Mouse (Mus musculus): ENCODE results near the gene Dhrs7. TPM values are rescaled to one million over a fixed set of nuclear protein-coding genes. Genes with fewer than 3 reads are reported as not detected.

Dhrs7 gene
- polyA plus RNA-seq, 1 experiment, result 111 TPM

DNA sequence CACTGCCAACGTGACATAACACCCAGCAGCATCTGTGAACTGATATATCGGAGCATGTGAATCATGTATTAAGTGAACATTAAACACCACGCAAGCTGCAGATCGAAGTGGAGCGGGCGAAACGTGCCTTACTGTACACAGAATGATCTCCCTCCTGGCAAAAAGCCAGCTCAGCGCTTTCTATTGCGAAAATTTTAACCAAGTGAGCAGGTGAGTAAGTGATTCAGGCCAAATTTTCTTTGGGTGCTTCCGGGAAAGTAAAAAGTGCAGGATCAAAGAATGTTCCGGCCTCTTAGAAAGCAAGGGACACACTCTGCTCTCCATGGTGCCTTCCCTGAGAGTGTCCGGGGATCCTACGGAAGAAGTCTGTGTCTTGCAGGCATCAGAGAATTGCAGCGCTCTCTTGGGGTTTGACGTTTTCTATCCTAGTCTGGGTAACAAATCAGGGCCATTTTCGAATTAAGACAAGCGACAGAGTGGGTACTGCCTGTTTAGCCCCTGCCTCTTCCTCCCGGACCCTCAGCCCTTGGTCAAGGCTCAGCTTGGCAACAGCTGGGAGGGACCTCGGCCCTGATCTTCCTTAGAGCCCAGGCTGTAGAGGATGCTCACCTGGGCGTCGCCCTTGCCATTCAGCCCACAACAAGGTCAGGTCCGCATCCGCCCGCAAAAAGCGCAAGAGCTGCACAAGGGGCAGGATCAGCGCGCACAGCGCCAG, 532 bp downstream of the Dhrs7 start:
- peak overlapping the region; percentile 3 for H3ac ChIP-seq (ENCODE audit: control insufficient read depth, insufficient read length)
- H3K4me2 ChIP-seq (ENCODE audit: low read depth), result peak overlapping the region; percentile 99
- no peaks in the 10 kb centered on the region for H3K27me3 ChIP-seq (ENCODE audit: control insufficient read depth, insufficient read depth, insufficient read length)
- H3K79me2 ChIP-seq (ENCODE audit: control insufficient read depth, insufficient read depth), result peaks cover 5% of the 10 kb centered on the region
- H3K36me3 ChIP-seq (ENCODE audit: control insufficient read depth, insufficient read depth), result no peaks in the 10 kb centered on the region
- peak overlapping the region; percentile 82 for H3K4me3 ChIP-seq
- peak; percentile 9 for TF ChIP-seq REST (IDR thresholded peaks at IDR 0.05; ENCODE audit: insufficient read depth, insufficient read length)
- 0 out of 2 replicates have a peak, but pooled peaks have one; percentile 47 for TF ChIP-seq CEBPB (IDR thresholded peaks at IDR 0.05; ENCODE audit: insufficient read depth, poor library complexity, severe bottlenecking)
- no peak for TF ChIP-seq USF1 (IDR thresholded peaks at IDR 0.05; ENCODE audit: low read depth)
- TF ChIP-seq SRF (IDR thresholded peaks at IDR 0.05; ENCODE audit: control insufficient read depth, insufficient read length, low read depth), result no peak

DNA sequence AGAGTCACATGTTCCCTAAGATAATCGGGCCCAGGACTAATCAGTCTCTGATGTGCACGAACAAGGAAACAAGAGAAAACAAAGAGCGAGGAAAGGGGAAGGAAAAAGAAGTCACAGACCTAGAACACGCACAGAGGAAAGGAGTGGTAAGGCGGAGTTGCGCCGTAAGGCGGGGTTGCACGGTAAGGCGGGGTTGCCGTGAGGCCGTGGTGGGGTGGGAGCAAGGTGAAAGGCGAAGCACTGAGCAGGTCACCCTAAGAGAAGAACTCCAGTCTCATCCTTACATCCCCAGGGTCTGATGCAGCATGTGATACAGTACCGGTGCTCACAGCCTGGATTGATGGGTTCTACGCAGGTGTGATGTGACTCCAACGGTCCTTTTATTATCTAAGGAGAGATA, 8.9 kb downstream of the Dhrs7 start:
- no peak overlapping the region for H3K4me3 ChIP-seq
- no peak for TF ChIP-seq E2F4 (IDR thresholded peaks at IDR 0.05; ENCODE audit: insufficient read depth)
- TF ChIP-seq TCF12 (IDR thresholded peaks at IDR 0.05; ENCODE audit: insufficient read depth, poor library complexity, severe bottlenecking), result no peak
- TF ChIP-seq MYOD1 (IDR thresholded peaks at IDR 0.05; ENCODE audit: control insufficient read depth in 1 of 3, insufficient read length in 2 of 3, low read depth in 2 of 3), result no peak
- no peak for TF ChIP-seq REST (IDR thresholded peaks at IDR 0.05; ENCODE audit: insufficient read depth, insufficient read length)
- TF ChIP-seq CEBPB (IDR thresholded peaks at IDR 0.05; ENCODE audit: insufficient read depth, poor library complexity, severe bottlenecking), result no peak
- TF ChIP-seq SRF (IDR thresholded peaks at IDR 0.05; ENCODE audit: control insufficient read depth, insufficient read length, low read depth), result no peak
- TF ChIP-seq MAX (IDR thresholded peaks at IDR 0.05; ENCODE audit: low read depth), result no peak
- TF ChIP-seq USF1 (IDR thresholded peaks at IDR 0.05; ENCODE audit: low read depth), result no peak
- TF ChIP-seq MYOG (IDR thresholded peaks at IDR 0.05; ENCODE audit: control insufficient read depth in 1 of 3, insufficient read depth in 1 of 3, insufficient read length in 2 of 3, low read depth in 2 of 3), result no peak
- no peak for TF ChIP-seq POLR2AphosphoS2 (IDR thresholded peaks at IDR 0.05; ENCODE audit: insufficient read length, low read depth)
- no peaks in the 10 kb centered on the region for H3K27me3 ChIP-seq (ENCODE audit: control insufficient read depth, insufficient read depth, insufficient read length)
- H3ac ChIP-seq (ENCODE audit: control insufficient read depth, insufficient read length), result no peak overlapping the region
- peaks cover 39% of the 10 kb centered on the region for H3K36me3 ChIP-seq (ENCODE audit: control insufficient read depth, insufficient read depth)
- H3K79me2 ChIP-seq (ENCODE audit: control insufficient read depth, insufficient read depth), result no peaks in the 10 kb centered on the region
- H3K4me2 ChIP-seq (ENCODE audit: low read depth), result no peak overlapping the region

DNA sequence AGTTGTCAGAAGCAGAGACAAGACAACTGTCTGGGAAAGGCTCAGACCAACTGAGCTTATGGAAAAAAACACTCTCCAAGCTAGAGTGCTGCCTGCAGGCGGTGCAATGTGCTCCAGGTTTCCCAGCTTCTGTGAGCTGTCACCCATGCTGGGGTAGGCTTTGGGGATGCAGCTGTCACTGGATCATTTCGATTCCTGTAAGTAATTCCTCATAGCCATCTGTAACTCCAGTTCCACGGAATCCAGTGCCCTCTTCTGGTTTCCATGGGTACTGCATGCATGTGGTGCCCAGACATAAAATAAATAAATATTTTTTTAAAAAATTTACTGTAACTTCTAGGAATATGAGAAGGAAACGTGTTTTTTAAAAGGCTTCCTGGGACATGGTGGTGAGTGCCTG, 10.0 kb downstream of the Dhrs7 start:
- no peak overlapping the region for H3K4me2 ChIP-seq (ENCODE audit: low read depth)
- no peak overlapping the region for H3ac ChIP-seq (ENCODE audit: control insufficient read depth, insufficient read length)
- no peaks in the 10 kb centered on the region for H3K79me2 ChIP-seq (ENCODE audit: control insufficient read depth, insufficient read depth)
- TF ChIP-seq REST (IDR thresholded peaks at IDR 0.05; ENCODE audit: insufficient read depth, insufficient read length), result no peak
- TF ChIP-seq CEBPB (IDR thresholded peaks at IDR 0.05; ENCODE audit: insufficient read depth, poor library complexity, severe bottlenecking), result no peak
- TF ChIP-seq MAX (IDR thresholded peaks at IDR 0.05; ENCODE audit: low read depth), result no peak
- TF ChIP-seq TCF12 (IDR thresholded peaks at IDR 0.05; ENCODE audit: insufficient read depth, poor library complexity, severe bottlenecking), result no peak
- TF ChIP-seq SRF (IDR thresholded peaks at IDR 0.05; ENCODE audit: control insufficient read depth, insufficient read length, low read depth), result no peak
- TF ChIP-seq E2F4 (IDR thresholded peaks at IDR 0.05; ENCODE audit: insufficient read depth), result no peak
- no peak for TF ChIP-seq POLR2AphosphoS2 (IDR thresholded peaks at IDR 0.05; ENCODE audit: insufficient read length, low read depth)
- no peak for TF ChIP-seq USF1 (IDR thresholded peaks at IDR 0.05; ENCODE audit: low read depth)
- no peak for TF ChIP-seq TCF3 (IDR thresholded peaks at IDR 0.05; ENCODE audit: insufficient read length, low read depth)
- TF ChIP-seq MYOG (IDR thresholded peaks at IDR 0.05; ENCODE audit: control insufficient read depth in 1 of 3, insufficient read depth in 1 of 3, insufficient read length in 2 of 3, low read depth in 2 of 3), result peak in 2 of 3 experiments; percentile 63 to 76
- no peak for TF ChIP-seq POLR2A (IDR thresholded peaks at IDR 0.05; ENCODE audit: insufficient read length, low read depth)
- TF ChIP-seq MYOD1 (IDR thresholded peaks at IDR 0.05; ENCODE audit: control insufficient read depth in 1 of 3, insufficient read length in 2 of 3, low read depth in 2 of 3), result peak; percentile 56 to 81 (median 78)
- no peak overlapping the region for H3K4me3 ChIP-seq
- H3K36me3 ChIP-seq (ENCODE audit: control insufficient read depth, insufficient read depth), result peaks cover 48% of the 10 kb centered on the region
- no peaks in the 10 kb centered on the region for H3K27me3 ChIP-seq (ENCODE audit: control insufficient read depth, insufficient read depth, insufficient read length)

DNA sequence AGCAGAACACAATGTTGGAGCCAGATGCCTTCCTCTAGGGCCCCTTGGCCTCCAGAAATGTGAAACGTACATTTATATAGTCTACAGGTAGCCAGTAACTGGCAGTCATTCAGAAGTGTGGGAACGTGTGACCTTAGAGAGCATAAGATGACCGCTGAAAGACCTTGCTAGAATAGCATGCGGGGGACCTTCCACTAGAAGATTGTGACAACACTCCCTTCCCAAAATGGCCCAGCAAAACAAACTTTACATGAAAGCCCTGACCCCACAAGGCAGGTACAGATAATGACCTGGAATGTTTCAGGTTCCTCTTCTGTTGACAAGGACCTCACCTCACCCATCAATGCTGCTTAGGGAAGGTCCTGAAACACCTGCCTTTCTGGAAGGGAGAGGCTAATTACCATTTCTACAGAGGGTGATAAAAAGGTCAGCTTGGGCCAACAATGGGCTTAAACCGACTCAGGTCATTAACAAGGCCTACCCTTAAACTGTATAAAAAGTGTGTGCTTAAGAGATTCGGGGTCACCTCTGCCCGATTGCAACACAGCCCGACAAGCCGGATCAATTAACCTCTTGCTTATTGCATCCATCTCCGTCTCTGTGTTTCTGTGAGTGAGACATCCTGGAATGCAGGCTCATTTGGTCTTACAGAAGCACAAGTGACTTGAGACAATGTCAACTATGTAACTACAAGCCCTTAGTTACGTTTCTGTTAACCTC, 14.9 kb downstream of the Dhrs7 start, which contains the start of gene Gm4756:
Gene Gm4756, minus strand, starts transcription at position 51 of the 720 bp plus-strand sequence.
- H3K27me3 ChIP-seq (ENCODE audit: control insufficient read depth, insufficient read depth, insufficient read length), result no peaks in the 10 kb centered on the region
- H3ac ChIP-seq (ENCODE audit: control insufficient read depth, insufficient read length), result no peak within 1 kb of the TSS
- H3K36me3 ChIP-seq (ENCODE audit: control insufficient read depth, insufficient read depth), result peaks cover 41% of the 10 kb centered on the region
- H3K4me3 ChIP-seq, result no peak within 1 kb of the TSS
- H3K79me2 ChIP-seq (ENCODE audit: control insufficient read depth, insufficient read depth), result no peaks in the 10 kb centered on the region
- no peak within 1 kb of the TSS for H3K4me2 ChIP-seq (ENCODE audit: low read depth)
- TF ChIP-seq REST (IDR thresholded peaks at IDR 0.05; ENCODE audit: insufficient read depth, insufficient read length) (no peak), TCF3 (IDR thresholded peaks at IDR 0.05; ENCODE audit: insufficient read length, low read depth) (no peak), MYOD1 (IDR thresholded peaks at IDR 0.05; ENCODE audit: control insufficient read depth in 1 of 3, insufficient read length in 2 of 3, low read depth in 2 of 3) (no peak), TCF12 (IDR thresholded peaks at IDR 0.05; ENCODE audit: insufficient read depth, poor library complexity, severe bottlenecking) (no peak), POLR2A (IDR thresholded peaks at IDR 0.05; ENCODE audit: insufficient read length, low read depth) (no peak), USF1 (IDR thresholded peaks at IDR 0.05; ENCODE audit: low read depth) (no peak), E2F4 (IDR thresholded peaks at IDR 0.05; ENCODE audit: insufficient read depth) (no peak), CEBPB (IDR thresholded peaks at IDR 0.05; ENCODE audit: insufficient read depth, poor library complexity, severe bottlenecking) (no peak), POLR2AphosphoS2 (IDR thresholded peaks at IDR 0.05; ENCODE audit: insufficient read length, low read depth) (no peak), MYOG (IDR thresholded peaks at IDR 0.05; ENCODE audit: control insufficient read depth in 1 of 3, insufficient read depth in 1 of 3, insufficient read length in 2 of 3, low read depth in 2 of 3) (no peak)

All from myocyte (in vitro differentiated cells).